Mouse (Mus musculus): ENCODE measurements around the gene Olfr1263. TPM values are rescaled to one million over a fixed set of nuclear protein-coding genes. Genes with fewer than 3 reads are reported as not detected.

The Olfr1263 gene
- polyA plus RNA-seq, 2 experiments: not detected

DNA sequence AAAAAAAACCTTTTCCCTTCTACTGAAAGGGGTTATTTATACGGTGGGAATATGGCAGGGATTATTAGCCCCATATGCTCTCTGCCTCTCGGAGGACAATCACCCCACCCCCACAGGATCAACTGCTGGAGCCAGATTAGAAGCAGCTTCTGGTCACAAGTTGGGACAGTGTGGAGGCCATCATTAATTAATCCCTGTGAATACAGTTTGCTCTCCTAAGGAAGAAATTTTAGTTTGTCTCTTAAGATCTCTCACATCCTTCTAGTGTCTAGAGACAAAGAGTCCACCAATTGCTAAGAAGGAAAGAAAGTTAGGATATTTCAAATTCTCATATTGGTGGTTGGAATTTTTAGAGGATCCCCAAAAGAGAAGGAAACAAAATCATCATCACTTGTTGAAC lies 13.5 kb downstream of the Olfr1263 start, which contains the start of gene Olfr1264:
Olfr1264 (minus strand) TSS at position 101 of the 400 bp plus-strand sequence.
- 64% methylated on average over 2 of the region's 2 CpGs for WGBS (ENCODE audit: insufficient replicate concordance)
- no peak within 1 kb of the TSS for H3K4me3 ChIP-seq (ENCODE audit: insufficient read depth in 1 of 2, low read depth in 2 of 2, low read length in 2 of 2)
- no peaks in the 10 kb centered on the region for H3K36me3 ChIP-seq (replicated peaks; ENCODE audit: control insufficient read depth, insufficient read depth, low read depth)
- ATAC-seq (ENCODE audit: insufficient read depth): no peak
- no peak for DNase-seq (ENCODE audit: low read depth in 3 of 3, low spot score in 3 of 3)
- TF ChIP-seq EP300 (IDR thresholded peaks at IDR 0.05; ENCODE audit: low read depth) (no peak), CTCF (IDR thresholded peaks at IDR 0.05; ENCODE audit: low read depth) (no peak)
- H3K27me3 ChIP-seq (ENCODE audit: control insufficient read depth, insufficient read depth, low read length): no peaks in the 10 kb centered on the region
- no peak within 1 kb of the TSS for H3K27ac ChIP-seq
- no peaks in the 10 kb centered on the region for H3K4me1 ChIP-seq (replicated peaks; ENCODE audit: control insufficient read depth in 2 of 2, insufficient read depth in 2 of 2, low read length in 1 of 2)
- no peak within 1 kb of the TSS for H3K9ac ChIP-seq (replicated peaks)
- no peak within 1 kb of the TSS for H3K4me2 ChIP-seq (ENCODE audit: low read depth)
- no peaks in the 10 kb centered on the region for H3K9me3 ChIP-seq (ENCODE audit: control insufficient read depth, low read length)

- H3K4me3 ChIP-seq (ENCODE audit: insufficient read depth in 1 of 2, low read depth in 2 of 2, low read length in 2 of 2): no peak within 1 kb of the TSS
- no peaks in the 10 kb centered on the region for H3K36me3 ChIP-seq (replicated peaks; ENCODE audit: control insufficient read depth, insufficient read depth, low read depth)
- no peak for TF ChIP-seq CTCF (IDR thresholded peaks at IDR 0.05; ENCODE audit: low read depth)
- TF ChIP-seq EP300 (IDR thresholded peaks at IDR 0.05; ENCODE audit: low read depth): no peak
- no peak within 1 kb of the TSS for H3K27ac ChIP-seq
- H3K9me3 ChIP-seq (ENCODE audit: control insufficient read depth, low read length): no peaks in the 10 kb centered on the region
- H3K9ac ChIP-seq (replicated peaks): no peak within 1 kb of the TSS
- no peak for DNase-seq (ENCODE audit: low read depth in 3 of 3, low spot score in 3 of 3)
- no peaks in the 10 kb centered on the region for H3K4me1 ChIP-seq (replicated peaks; ENCODE audit: control insufficient read depth in 2 of 2, insufficient read depth in 2 of 2, low read length in 1 of 2)
- no peaks in the 10 kb centered on the region for H3K27me3 ChIP-seq (ENCODE audit: control insufficient read depth, insufficient read depth, low read length)
- no peak for ATAC-seq (ENCODE audit: insufficient read depth)
- H3K4me2 ChIP-seq (ENCODE audit: low read depth): no peak within 1 kb of the TSS
Observed at GRCm38 (mm10) chr2:90035037-90035436, 23.1 kb downstream of the Olfr1263 start, which contains the start of gene Olfr1265. TSS of gene Olfr1265 (plus strand) at chr2:90035337.

- Histone ChIP-seq H3K9ac (replicated peaks) (no peak within 1 kb of the TSS), H3K4me3 (ENCODE audit: insufficient read depth in 1 of 2, low read depth in 2 of 2, low read length in 2 of 2) (no peak within 1 kb of the TSS), H3K27ac (no peak within 1 kb of the TSS), H3K9me3 (ENCODE audit: control insufficient read depth, low read length) (no peaks in the 10 kb centered on the region), H3K27me3 (ENCODE audit: control insufficient read depth, insufficient read depth, low read length) (no peaks in the 10 kb centered on the region), H3K36me3 (replicated peaks; ENCODE audit: control insufficient read depth, insufficient read depth, low read depth) (no peaks in the 10 kb centered on the region), H3K4me2 (ENCODE audit: low read depth) (no peak within 1 kb of the TSS), H3K4me1 (replicated peaks; ENCODE audit: control insufficient read depth in 2 of 2, insufficient read depth in 2 of 2, low read length in 1 of 2) (no peaks in the 10 kb centered on the region)
- no peak for DNase-seq (ENCODE audit: low read depth in 3 of 3, low spot score in 3 of 3)
- TF ChIP-seq EP300 (IDR thresholded peaks at IDR 0.05; ENCODE audit: low read depth): no peak
- no peak for TF ChIP-seq CTCF (IDR thresholded peaks at IDR 0.05; ENCODE audit: low read depth)
- ATAC-seq (ENCODE audit: insufficient read depth): no peak
Observed at GRCm38 (mm10) chr2:90063494-90063893, 51.6 kb downstream of the Olfr1263 start, which contains the start of gene Olfr140. TSS of gene Olfr140 (minus strand) at chr2:90063594.

Other genes starting within 250 kb of the Olfr1263 start
- gene Olfr1254, start 218.5 kb upstream of the Olfr1263 start, polyA plus RNA-seq (2012; rRNA removed): not detected in 2 replicates
- not detected in 2 replicates for gene Olfr1254, start 218.5 kb upstream of the Olfr1263 start, polyA plus RNA-seq (2014; fragmentation: Nextera tagmentation; extraction: Ambion mirVana)
- gene Olfr1255, start 200.1 kb upstream of the Olfr1263 start, polyA plus RNA-seq (2012; rRNA removed): not detected in 2 replicates
- gene Olfr1255, start 200.1 kb upstream of the Olfr1263 start, polyA plus RNA-seq (2014; fragmentation: Nextera tagmentation; extraction: Ambion mirVana): not detected in 2 replicates
- not detected in 2 replicates for gene Olfr1256, start 170.6 kb upstream of the Olfr1263 start, polyA plus RNA-seq (2012; rRNA removed)
- not detected in 2 replicates for gene Olfr1256, start 170.6 kb upstream of the Olfr1263 start, polyA plus RNA-seq (2014; fragmentation: Nextera tagmentation; extraction: Ambion mirVana)
- not detected in 2 replicates for gene Olfr48, start 163.9 kb upstream of the Olfr1263 start, polyA plus RNA-seq (2012; rRNA removed)
- gene Olfr48, start 163.9 kb upstream of the Olfr1263 start, polyA plus RNA-seq (2014; fragmentation: Nextera tagmentation; extraction: Ambion mirVana): not detected in 2 replicates
- not detected in 2 replicates for gene Olfr1257, start 133.7 kb upstream of the Olfr1263 start, polyA plus RNA-seq (2012; rRNA removed)
- not detected in 2 replicates for gene Olfr1257, start 133.7 kb upstream of the Olfr1263 start, polyA plus RNA-seq (2014; fragmentation: Nextera tagmentation; extraction: Ambion mirVana)
- not detected in 2 replicates for gene Olfr1258, start 84.8 kb upstream of the Olfr1263 start, polyA plus RNA-seq (2012; rRNA removed)
- not detected in 2 replicates for gene Olfr1258, start 84.8 kb upstream of the Olfr1263 start, polyA plus RNA-seq (2014; fragmentation: Nextera tagmentation; extraction: Ambion mirVana)
- gene Olfr1259, start 63.5 kb upstream of the Olfr1263 start, polyA plus RNA-seq (2012; rRNA removed): not detected in 2 replicates
- not detected in 2 replicates for gene Olfr1259, start 63.5 kb upstream of the Olfr1263 start, polyA plus RNA-seq (2014; fragmentation: Nextera tagmentation; extraction: Ambion mirVana)
- not detected in 2 replicates for gene Olfr1260, start 37.8 kb upstream of the Olfr1263 start, polyA plus RNA-seq (2012; rRNA removed)
- gene Olfr1260, start 37.8 kb upstream of the Olfr1263 start, polyA plus RNA-seq (2014; fragmentation: Nextera tagmentation; extraction: Ambion mirVana): not detected in 2 replicates
- not detected in 2 replicates for gene Olfr1261, start 20.9 kb upstream of the Olfr1263 start, polyA plus RNA-seq (2012; rRNA removed)
- gene Olfr1261, start 20.9 kb upstream of the Olfr1263 start, polyA plus RNA-seq (2014; fragmentation: Nextera tagmentation; extraction: Ambion mirVana): not detected in 2 replicates
- not detected in 2 replicates for gene Olfr1262, start 12.0 kb upstream of the Olfr1263 start, polyA plus RNA-seq (2012; rRNA removed)
- not detected in 2 replicates for gene Olfr1262, start 12.0 kb upstream of the Olfr1263 start, polyA plus RNA-seq (2014; fragmentation: Nextera tagmentation; extraction: Ambion mirVana)
- not detected in 2 replicates for gene Olfr1264, start 13.4 kb downstream of the Olfr1263 start, polyA plus RNA-seq (2012; rRNA removed)
- not detected in 2 replicates for gene Olfr1264, start 13.4 kb downstream of the Olfr1263 start, polyA plus RNA-seq (2014; fragmentation: Nextera tagmentation; extraction: Ambion mirVana)
- gene Olfr1265, start 23.2 kb downstream of the Olfr1263 start, polyA plus RNA-seq (2012; rRNA removed): not detected in 2 replicates
- not detected in 2 replicates for gene Olfr1265, start 23.2 kb downstream of the Olfr1263 start, polyA plus RNA-seq (2014; fragmentation: Nextera tagmentation; extraction: Ambion mirVana)
- not detected in 2 replicates for gene Olfr140, start 51.5 kb downstream of the Olfr1263 start, polyA plus RNA-seq (2012; rRNA removed)
- not detected in 2 replicates for gene Olfr140, start 51.5 kb downstream of the Olfr1263 start, polyA plus RNA-seq (2014; fragmentation: Nextera tagmentation; extraction: Ambion mirVana)
- gene Olfr1269, start 109.3 kb downstream of the Olfr1263 start, polyA plus RNA-seq (2012; rRNA removed): not detected in 2 replicates
- gene Olfr1269, start 109.3 kb downstream of the Olfr1263 start, polyA plus RNA-seq (2014; fragmentation: Nextera tagmentation; extraction: Ambion mirVana): not detected in 2 replicates
- gene Olfr32, start 130.2 kb downstream of the Olfr1263 start, polyA plus RNA-seq (2012; rRNA removed): not detected in 2 replicates
- gene Olfr32, start 130.2 kb downstream of the Olfr1263 start, polyA plus RNA-seq (2014; fragmentation: Nextera tagmentation; extraction: Ambion mirVana): not detected in 2 replicates
- not detected in 2 replicates for gene Olfr1270, start 141.0 kb downstream of the Olfr1263 start, polyA plus RNA-seq (2012; rRNA removed)
- not detected in 2 replicates for gene Olfr1270, start 141.0 kb downstream of the Olfr1263 start, polyA plus RNA-seq (2014; fragmentation: Nextera tagmentation; extraction: Ambion mirVana)
- gene Olfr1506, start 212.4 kb downstream of the Olfr1263 start, polyA plus RNA-seq (2012; rRNA removed): not detected in 2 replicates
- gene Olfr1506, start 212.4 kb downstream of the Olfr1263 start, polyA plus RNA-seq (2014; fragmentation: Nextera tagmentation; extraction: Ambion mirVana): not detected in 2 replicates
- gene Olfr142, start 245.5 kb downstream of the Olfr1263 start, polyA plus RNA-seq (2012; rRNA removed): not detected in 2 replicates
- not detected in 2 replicates for gene Olfr142, start 245.5 kb downstream of the Olfr1263 start, polyA plus RNA-seq (2014; fragmentation: Nextera tagmentation; extraction: Ambion mirVana)

All from liver, embryonic 14.5 days (tissue).